Mouse (Mus musculus): ENCODE measurements around the gene Adamtsl5. TPM values are rescaled to one million over a fixed set of nuclear protein-coding genes. Genes with fewer than 3 reads are reported as not detected.
A peak's percentile ranks its signal among the peaks of the same experiment; 100 is the strongest.

Gene Adamtsl5
- polyA plus RNA-seq, 1 experiment from 2014 or later: 0.67 TPM

DNA sequence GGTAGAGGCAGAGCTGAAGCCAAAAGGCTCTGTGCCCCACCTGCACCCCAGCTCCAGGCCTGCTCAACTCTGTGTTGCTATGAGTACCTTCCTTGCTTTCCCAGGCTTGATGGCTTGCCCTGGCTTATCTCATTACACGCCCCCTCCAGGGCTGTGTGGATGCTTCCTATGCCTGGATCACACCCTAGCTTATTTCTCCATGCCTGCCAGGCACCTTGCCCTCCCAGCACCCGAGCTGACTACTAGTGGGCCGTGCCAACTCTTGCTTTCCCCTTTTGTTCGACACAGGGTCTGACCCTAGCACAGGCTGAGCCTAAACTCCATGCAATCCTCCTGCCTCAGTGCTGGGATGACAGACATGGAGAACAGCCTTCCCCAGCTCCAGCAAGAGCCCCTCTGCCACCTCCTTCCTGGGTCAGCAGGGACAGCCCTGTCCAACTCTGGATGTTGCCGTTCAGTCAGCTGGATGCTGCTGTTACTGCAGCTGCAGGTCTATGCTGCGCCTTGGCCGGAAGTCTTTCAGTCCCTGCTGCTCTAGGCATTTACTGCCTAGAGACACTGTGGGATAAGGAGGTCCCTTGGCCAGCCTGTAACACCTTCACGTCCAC is 50.6 kb downstream of the Adamtsl5 start:
- peaks cover 14% of the 10 kb centered on the region for H3K36me3 ChIP-seq (replicated peaks)
- WGBS: 66% methylated on average over 8 of the region's 8 CpGs
- peaks cover 73% of the 10 kb centered on the region for H3K4me1 ChIP-seq
- peak overlapping the region; percentile 92 for H3K9ac ChIP-seq
- H3K27ac ChIP-seq: peak overlapping the region; percentile 98
- peak overlapping the region; percentile 98 for H3K4me2 ChIP-seq
- no peaks in the 10 kb centered on the region for H3K27me3 ChIP-seq (replicated peaks)
- no peak for ATAC-seq (replicated peaks)
- no peaks in the 10 kb centered on the region for H3K9me3 ChIP-seq
- H3K4me3 ChIP-seq: peak overlapping the region; percentile 47; the same call in 1 of the 2 replicates

GRCm38 (mm10) chr10:80296824-80297223 is 51.4 kb downstream of the Adamtsl5 start:
- Histone ChIP-seq H3K4me3 (peak overlapping the region; percentile 47), H3K4me2 (peak overlapping the region; percentile 98), H3K4me1 (peaks cover 67% of the 10 kb centered on the region), H3K36me3 (replicated peaks) (peaks cover 14% of the 10 kb centered on the region), H3K9ac (peak overlapping the region; percentile 92), H3K27me3 (replicated peaks) (no peaks in the 10 kb centered on the region), H3K9me3 (no peaks in the 10 kb centered on the region), H3K27ac (peak overlapping the region; percentile 98)
- no peak for ATAC-seq (replicated peaks)
- WGBS: 83% methylated on average over 5 of the region's 5 CpGs

GRCm38 (mm10) chr10:80295618-80296425 is 52.4 kb downstream of the Adamtsl5 start, which contains the start of gene Apc2:
Gene Apc2 (plus strand): TSS chr10:80295977.
- peak within 1 kb of the TSS; percentile 92 for H3K9ac ChIP-seq
- H3K9me3 ChIP-seq: no peaks in the 10 kb centered on the region
- peak within 1 kb of the TSS; percentile 98 for H3K4me2 ChIP-seq
- peak; percentile 70 for ATAC-seq (replicated peaks)
- peaks cover 63% of the 10 kb centered on the region for H3K4me1 ChIP-seq
- H3K4me3 ChIP-seq: peak within 1 kb of the TSS; percentile 47
- no peaks in the 10 kb centered on the region for H3K27me3 ChIP-seq (replicated peaks)
- H3K36me3 ChIP-seq (replicated peaks): peaks cover 14% of the 10 kb centered on the region
- H3K27ac ChIP-seq: peak within 1 kb of the TSS; percentile 98
- WGBS: 0% methylated on average over 26 of the region's 26 CpGs

- peaks cover 63% of the 10 kb centered on the region for H3K4me1 ChIP-seq
- no peaks in the 10 kb centered on the region for H3K27me3 ChIP-seq (replicated peaks)
- H3K4me3 ChIP-seq: 0 out of 2 replicates have a peak overlapping the region, but pooled peaks have one; percentile 3
- ATAC-seq (replicated peaks): no peak
- peaks cover 14% of the 10 kb centered on the region for H3K36me3 ChIP-seq (replicated peaks)
- H3K9ac ChIP-seq: peak overlapping the region; percentile 92; the same call in 1 of the 2 replicates
- peak overlapping the region; percentile 98 for H3K27ac ChIP-seq
- no peaks in the 10 kb centered on the region for H3K9me3 ChIP-seq
- 49% methylated on average over 7 of the region's 7 CpGs for WGBS
- peak overlapping the region; percentile 98; the same call in 1 of the 2 replicates for H3K4me2 ChIP-seq
Observed at GRCm38 (mm10) chr10:80294788-80295303, 53.4 kb downstream of the Adamtsl5 start.

- Histone ChIP-seq H3K36me3 (replicated peaks) (peaks cover 14% of the 10 kb centered on the region), H3K27me3 (replicated peaks) (no peaks in the 10 kb centered on the region), H3K4me1 (peaks cover 63% of the 10 kb centered on the region), H3K4me3 (peak overlapping the region; percentile 3; the same call in 1 of the 2 replicates), H3K9me3 (no peaks in the 10 kb centered on the region), H3K4me2 (peak overlapping the region; percentile 92; the same call in 1 of the 2 replicates), H3K27ac (peak overlapping the region; percentile 98; the same call in 1 of the 2 replicates), H3K9ac (no peak overlapping the region)
- 75% methylated on average over 4 of the region's 4 CpGs for WGBS
- no peak for ATAC-seq (replicated peaks)
Observed at GRCm38 (mm10) chr10:80294311-80294710, 53.9 kb downstream of the Adamtsl5 start.

DNA sequence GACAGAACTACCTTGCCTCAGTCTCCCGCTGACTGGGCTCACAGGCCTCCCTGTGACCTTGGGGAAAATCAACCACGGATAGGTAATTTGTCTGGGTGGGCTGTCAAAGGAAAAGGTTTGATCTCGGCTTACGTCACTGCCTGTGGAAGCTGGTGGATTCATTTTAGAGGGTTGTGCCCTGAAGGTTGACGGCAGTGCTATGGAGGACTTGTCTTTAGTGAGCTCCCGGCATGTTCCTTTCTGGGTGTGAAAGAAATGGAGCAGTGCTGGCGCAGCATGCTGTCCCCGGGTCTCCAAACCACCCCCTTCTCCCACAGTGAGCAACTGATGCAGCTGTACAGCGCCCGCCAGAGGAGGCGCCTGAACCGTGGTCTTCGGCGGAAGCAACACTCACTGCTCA is 54.9 kb downstream of the Adamtsl5 start:
- WGBS: 27% methylated on average over 14 of the region's 14 CpGs
- peaks cover 21% of the 10 kb centered on the region for H3K36me3 ChIP-seq (replicated peaks)
- peak overlapping the region; percentile 97 for H3K9ac ChIP-seq
- H3K27me3 ChIP-seq (replicated peaks): no peaks in the 10 kb centered on the region
- H3K4me3 ChIP-seq: peak overlapping the region; percentile 92
- H3K27ac ChIP-seq: peak overlapping the region; percentile 91
- H3K4me2 ChIP-seq: peak overlapping the region; percentile 92
- H3K4me1 ChIP-seq: peaks cover 58% of the 10 kb centered on the region
- H3K9me3 ChIP-seq: no peaks in the 10 kb centered on the region
- ATAC-seq (replicated peaks): no peak

DNA sequence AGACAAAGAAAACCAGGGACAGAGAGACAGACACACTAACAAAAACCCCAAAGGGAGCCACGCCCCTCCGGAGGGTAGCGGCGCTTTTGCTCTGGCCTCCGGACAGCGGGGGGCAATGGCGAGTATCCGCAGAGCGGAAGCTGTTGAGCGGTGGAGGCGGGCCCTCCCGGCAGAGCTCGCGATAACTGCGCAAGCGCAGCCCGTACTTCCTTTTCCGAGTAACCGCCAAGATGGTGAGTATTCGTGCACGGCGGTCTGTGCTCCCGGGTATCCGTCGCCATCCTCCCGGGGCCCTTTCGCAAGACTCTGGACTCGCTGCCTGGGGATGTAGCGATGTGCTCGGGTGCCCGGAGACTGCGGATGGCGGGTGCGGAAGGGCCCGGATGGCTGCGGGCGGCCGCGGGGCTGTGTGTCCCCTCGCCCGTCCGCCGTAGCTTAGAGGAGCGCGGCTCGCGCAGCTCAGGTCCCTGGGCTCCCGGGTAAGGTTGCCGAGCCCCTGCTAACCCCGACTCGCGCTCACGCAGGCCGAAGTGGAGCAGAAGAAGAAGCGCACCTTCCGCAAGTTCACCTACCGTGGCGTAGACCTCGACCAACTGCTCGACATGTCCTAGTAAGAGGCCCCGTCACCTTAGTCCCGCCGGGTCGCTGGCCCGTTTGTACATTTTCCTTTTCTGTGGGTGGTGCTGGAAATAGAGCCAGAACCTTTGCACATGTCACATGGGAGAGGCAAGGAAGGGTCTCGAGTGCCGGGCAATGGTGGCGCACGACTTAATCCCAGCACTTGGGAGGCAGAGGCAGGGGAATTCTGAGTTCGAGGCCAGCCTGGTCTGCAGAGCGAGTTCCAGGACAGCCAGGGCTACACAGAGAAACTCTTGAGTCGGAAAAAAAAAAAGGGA is 55.7 kb downstream of the Adamtsl5 start, which contains the start of gene Rps15:
Gene Rps15, plus strand, starts transcription at position 203 of the 896 bp plus-strand sequence.
- Histone ChIP-seq H3K9me3 (no peaks in the 10 kb centered on the region), H3K27ac (peak within 1 kb of the TSS; percentile 91), H3K9ac (peak within 1 kb of the TSS; percentile 97), H3K4me2 (peak within 1 kb of the TSS; percentile 92), H3K27me3 (replicated peaks) (no peaks in the 10 kb centered on the region), H3K4me3 (peak within 1 kb of the TSS; percentile 92), H3K36me3 (replicated peaks) (peaks cover 24% of the 10 kb centered on the region), H3K4me1 (peaks cover 50% of the 10 kb centered on the region)
- peak; percentile 74 for ATAC-seq (replicated peaks)
- WGBS: 0% methylated on average over 72 of the region's 72 CpGs

Small RNA genes within 50 kb of the gene (microRNA-seq; reads per million reads assigned to microRNA genes)
- not detected for gene Gm22721

Other genes starting within 250 kb of the Adamtsl5 start
- gene Sbno2, start 242.8 kb downstream of the Adamtsl5 start, polyA plus RNA-seq (2015; fragmentation: Nextera tagmentation; extraction: Ambion mirVana): 13.8 and 16.8 TPM in 2 replicates
- 19.6 and 20.5 TPM in 2 replicates for gene Stk11, start 232.6 kb downstream of the Adamtsl5 start, polyA plus RNA-seq (2015; fragmentation: Nextera tagmentation; extraction: Ambion mirVana)
- gene Atp5d, start 209.8 kb downstream of the Adamtsl5 start, polyA plus RNA-seq (2015; fragmentation: Nextera tagmentation; extraction: Ambion mirVana): 444 and 468 TPM in 2 replicates
- gene Cbarp, start 207.6 kb downstream of the Adamtsl5 start, polyA plus RNA-seq (2015; fragmentation: Nextera tagmentation; extraction: Ambion mirVana): 65.7 and 66.9 TPM in 2 replicates
- gene Midn, start 200.1 kb downstream of the Adamtsl5 start, polyA plus RNA-seq (2015; fragmentation: Nextera tagmentation; extraction: Ambion mirVana): 29.5 and 29.9 TPM in 2 replicates
- 364 and 392 TPM in 2 replicates for gene Cirbp, start 182.4 kb downstream of the Adamtsl5 start, polyA plus RNA-seq (2015; fragmentation: Nextera tagmentation; extraction: Ambion mirVana)
- 13.3 and 14.7 TPM in 2 replicates for gene 1600002K03Rik, start 175.5 kb downstream of the Adamtsl5 start, polyA plus RNA-seq (2015; fragmentation: Nextera tagmentation; extraction: Ambion mirVana)
- 53.4 and 54.6 TPM in 2 replicates for gene Efna2, start 168.9 kb downstream of the Adamtsl5 start, polyA plus RNA-seq (2015; fragmentation: Nextera tagmentation; extraction: Ambion mirVana)
- 56.4 and 59.5 TPM in 2 replicates for gene Mum1, start 122.0 kb downstream of the Adamtsl5 start, polyA plus RNA-seq (2015; fragmentation: Nextera tagmentation; extraction: Ambion mirVana)
- gene Ndufs7, start 99.3 kb downstream of the Adamtsl5 start, polyA plus RNA-seq (2015; fragmentation: Nextera tagmentation; extraction: Ambion mirVana): 290 and 305 TPM in 2 replicates
- gene Gamt, start 87.4 kb downstream of the Adamtsl5 start, polyA plus RNA-seq (2015; fragmentation: Nextera tagmentation; extraction: Ambion mirVana): 16.8 and 18.9 TPM in 2 replicates
- gene Dazap1, start 86.9 kb downstream of the Adamtsl5 start, polyA plus RNA-seq (2015; fragmentation: Nextera tagmentation; extraction: Ambion mirVana): 60.5 and 60.8 TPM in 2 replicates
- 516 and 528 TPM in 2 replicates for gene Rps15, start 56.0 kb downstream of the Adamtsl5 start, polyA plus RNA-seq (2015; fragmentation: Nextera tagmentation; extraction: Ambion mirVana)
- 223 and 247 TPM in 2 replicates for gene Apc2, start 52.4 kb downstream of the Adamtsl5 start, polyA plus RNA-seq (2015; fragmentation: Nextera tagmentation; extraction: Ambion mirVana)
- gene 2310011J03Rik, start 27.9 kb downstream of the Adamtsl5 start, polyA plus RNA-seq (2015; fragmentation: Nextera tagmentation; extraction: Ambion mirVana): 25.4 and 28.0 TPM in 2 replicates
- 4.4 and 5.8 TPM in 2 replicates for gene Pcsk4, start 18.9 kb downstream of the Adamtsl5 start, polyA plus RNA-seq (2015; fragmentation: Nextera tagmentation; extraction: Ambion mirVana)
- 5.5 TPM in 2 replicates for gene Reep6, start 18.5 kb downstream of the Adamtsl5 start, polyA plus RNA-seq (2015; fragmentation: Nextera tagmentation; extraction: Ambion mirVana)
- gene Plk5, start 8.0 kb upstream of the Adamtsl5 start, polyA plus RNA-seq (2015; fragmentation: Nextera tagmentation; extraction: Ambion mirVana): 6.2 TPM in 2 replicates
- 18.3 and 18.8 TPM in 2 replicates for gene Mex3d, start 39.2 kb upstream of the Adamtsl5 start, polyA plus RNA-seq (2015; fragmentation: Nextera tagmentation; extraction: Ambion mirVana)
- gene Mbd3, start 51.1 kb upstream of the Adamtsl5 start, polyA plus RNA-seq (2015; fragmentation: Nextera tagmentation; extraction: Ambion mirVana): 227 and 250 TPM in 2 replicates
- gene Uqcr11, start 58.4 kb upstream of the Adamtsl5 start, polyA plus RNA-seq (2015; fragmentation: Nextera tagmentation; extraction: Ambion mirVana): 581 and 629 TPM in 2 replicates
- gene Tcf3, start 85.2 kb upstream of the Adamtsl5 start, polyA plus RNA-seq (2015; fragmentation: Nextera tagmentation; extraction: Ambion mirVana): 44.9 and 55.8 TPM in 2 replicates
- 1.9 and 2.6 TPM in 2 replicates for gene Onecut3, start 146.4 kb upstream of the Adamtsl5 start, polyA plus RNA-seq (2015; fragmentation: Nextera tagmentation; extraction: Ambion mirVana)
- 0.90 and 1.2 TPM in 2 replicates for gene Atp8b3, start 190.7 kb upstream of the Adamtsl5 start, polyA plus RNA-seq (2015; fragmentation: Nextera tagmentation; extraction: Ambion mirVana)
- 33.9 and 35.0 TPM in 2 replicates for gene Rexo1, start 213.1 kb upstream of the Adamtsl5 start, polyA plus RNA-seq (2015; fragmentation: Nextera tagmentation; extraction: Ambion mirVana)
- gene Klf16, start 228.9 kb upstream of the Adamtsl5 start, polyA plus RNA-seq (2015; fragmentation: Nextera tagmentation; extraction: Ambion mirVana): 6.0 and 6.3 TPM in 2 replicates
- gene Abhd17a, start 241.9 kb upstream of the Adamtsl5 start, polyA plus RNA-seq (2015; fragmentation: Nextera tagmentation; extraction: Ambion mirVana): 126 and 152 TPM in 2 replicates